Mouse (Mus musculus) layer of hippocampus, adult 18-20 months (tissue): Measurements from ENCODE around the gene Magi1. TPM values are rescaled to one million over a fixed set of nuclear protein-coding genes. Genes with fewer than 3 reads are reported as not detected.

Experiments
- DNase-seq, 2 experiments: peaks; one replicate each; pipeline ENCODE4 v3.0.0; 2022; ENCODE audit warnings: low spot score in 2 of 2
- total RNA-seq, 2 experiments: library from RNA; stranded (reverse); gene quantifications; 2 replicates each; pipeline ENCODE4 v1.2.3; 2021

The Magi1 gene
- total RNA-seq, 2 experiments from 2014 or later: 45.0 to 46.1 TPM

DNA sequence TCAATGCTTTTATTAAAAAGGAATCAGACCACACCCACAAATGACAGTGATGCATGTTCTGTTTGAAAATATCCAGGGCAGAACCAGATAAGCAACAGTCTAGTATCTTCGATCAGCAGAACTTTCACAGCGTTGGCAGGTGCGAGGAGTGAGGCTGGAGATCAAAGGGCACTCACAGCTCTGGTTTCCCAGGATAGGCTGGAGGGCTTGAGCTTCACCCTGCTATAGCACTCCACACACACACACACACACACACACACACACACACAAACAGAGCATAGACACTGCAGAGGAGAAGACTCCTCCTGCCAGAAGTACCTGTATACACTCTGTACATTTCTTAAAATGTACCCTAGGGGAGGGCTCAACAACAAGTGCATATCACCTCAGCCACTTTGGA is 214.3 kb downstream of the Magi1 start:
- no peak for DNase-seq

DNA sequence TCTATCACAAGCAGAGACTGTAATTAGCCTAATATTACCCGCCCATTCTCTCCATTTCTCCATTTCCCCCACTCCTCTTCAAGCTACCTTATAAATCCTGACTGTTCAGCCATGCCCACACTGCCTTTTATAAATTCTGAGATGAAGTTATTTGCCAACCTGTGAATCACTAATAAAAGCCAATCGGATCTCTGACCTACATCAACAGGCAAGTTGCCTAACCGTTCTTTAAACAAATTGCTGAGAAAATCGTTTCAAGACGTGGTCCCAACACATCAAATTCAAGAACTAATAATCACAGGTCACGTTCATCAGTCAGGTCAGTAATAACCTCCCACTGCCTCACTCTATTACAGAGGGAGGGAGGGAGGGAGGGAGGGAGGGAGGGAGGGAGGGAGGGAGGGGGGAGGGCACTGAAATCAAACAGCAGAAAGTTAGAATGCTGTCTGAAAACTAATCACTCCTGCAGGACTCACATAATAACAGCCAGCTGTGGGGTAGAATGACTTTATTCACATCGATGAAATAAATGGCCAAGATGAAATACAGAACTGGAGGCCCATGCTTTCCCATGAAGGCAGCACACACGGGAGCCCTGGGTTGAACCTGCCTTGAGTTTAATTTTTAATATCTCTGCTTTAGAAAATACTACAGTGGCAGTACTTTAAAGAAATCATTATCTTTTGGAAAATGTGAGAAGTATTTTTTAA is 215.8 kb downstream of the Magi1 start:
- DNase-seq: no peak

GRCm38 (mm10) chr6:94064832-94065231 is 218.9 kb downstream of the Magi1 start:
- no peak for DNase-seq

GRCm38 (mm10) chr6:94063542-94063941 is 220.2 kb downstream of the Magi1 start:
- DNase-seq: no peak

DNA sequence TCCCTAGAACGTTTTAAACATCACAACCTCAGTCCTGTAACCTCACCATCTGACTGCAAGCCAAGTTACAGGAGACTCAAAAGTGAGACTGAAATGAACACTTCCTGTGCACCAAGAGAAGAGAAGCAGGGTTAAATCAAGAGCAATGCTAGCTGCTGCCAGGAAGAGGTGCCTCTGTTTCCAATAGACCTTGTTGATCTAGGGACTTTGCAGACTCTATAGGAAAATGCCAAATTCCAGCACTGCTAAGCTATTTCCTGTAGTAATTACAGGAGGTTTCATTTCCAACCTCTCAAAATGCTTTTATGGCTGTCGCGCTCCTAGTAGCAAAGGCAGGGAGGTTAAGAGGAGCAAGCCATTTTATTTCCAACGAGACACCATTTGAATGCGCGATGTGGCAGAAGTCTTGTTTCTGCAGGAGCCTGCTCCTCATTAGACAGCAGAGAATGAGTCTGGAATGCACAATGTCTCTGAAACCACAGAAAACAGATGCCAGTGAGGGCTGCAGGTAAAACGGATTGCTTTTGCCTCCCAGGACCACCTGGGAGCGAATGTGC is 222.2 kb downstream of the Magi1 start:
- DNase-seq: no peak

DNA sequence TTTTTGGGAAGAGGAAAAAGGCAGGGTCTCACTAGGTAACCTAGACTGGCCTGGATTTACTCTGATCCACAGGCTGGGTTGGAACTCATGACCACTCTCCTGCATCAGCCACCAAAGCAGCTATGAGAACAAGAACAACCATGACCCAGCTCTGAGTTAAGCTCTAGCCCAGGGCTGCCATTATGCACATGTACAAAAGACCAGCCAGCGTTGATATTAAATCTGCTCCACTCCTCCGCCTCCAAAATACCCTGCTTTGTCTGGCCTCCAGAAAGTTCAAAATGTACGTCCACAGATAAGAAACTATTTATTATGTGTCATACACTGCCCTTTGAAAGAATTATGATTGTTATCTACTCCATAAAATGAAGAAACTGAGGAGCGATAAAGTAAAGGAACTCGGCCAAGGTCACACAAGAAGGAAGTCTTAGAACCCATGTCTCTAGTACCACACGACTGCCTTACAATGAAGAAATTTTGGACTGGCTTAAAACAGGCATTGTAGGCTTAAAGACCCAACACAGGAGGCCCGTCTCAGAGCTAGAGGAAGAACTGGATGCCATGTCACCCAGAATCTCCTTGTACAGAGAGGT is 223.0 kb downstream of the Magi1 start:
- no peak for DNase-seq

DNA sequence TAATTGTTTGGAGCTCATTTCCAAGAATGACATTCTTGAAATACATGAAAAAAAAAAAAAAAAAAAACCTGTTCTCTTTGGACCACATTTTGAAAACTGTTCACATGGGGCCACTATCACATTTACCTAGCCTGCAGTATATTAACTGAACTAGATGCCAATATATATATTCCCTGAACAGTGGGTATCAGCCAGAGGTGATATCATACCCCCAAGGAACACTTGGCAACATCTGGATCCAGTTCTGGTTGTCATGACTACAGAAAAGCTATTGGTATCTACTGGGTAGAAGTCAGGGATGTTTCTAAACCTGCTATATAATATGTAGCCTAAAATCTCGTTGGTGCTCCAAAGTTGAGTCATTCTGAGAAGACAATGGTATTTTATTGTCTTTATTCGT is 224.6 kb downstream of the Magi1 start:
- DNase-seq: no peak

GRCm38 (mm10) chr6:94053920-94054319 is 229.8 kb downstream of the Magi1 start:
- DNase-seq: peak; percentile 52 to 79

- DNase-seq: no peak
Observed at GRCm38 (mm10) chr6:94045180-94045579, 238.5 kb downstream of the Magi1 start.

- no peak for DNase-seq
Observed at GRCm38 (mm10) chr6:94043461-94043860, 240.3 kb downstream of the Magi1 start.

DNA sequence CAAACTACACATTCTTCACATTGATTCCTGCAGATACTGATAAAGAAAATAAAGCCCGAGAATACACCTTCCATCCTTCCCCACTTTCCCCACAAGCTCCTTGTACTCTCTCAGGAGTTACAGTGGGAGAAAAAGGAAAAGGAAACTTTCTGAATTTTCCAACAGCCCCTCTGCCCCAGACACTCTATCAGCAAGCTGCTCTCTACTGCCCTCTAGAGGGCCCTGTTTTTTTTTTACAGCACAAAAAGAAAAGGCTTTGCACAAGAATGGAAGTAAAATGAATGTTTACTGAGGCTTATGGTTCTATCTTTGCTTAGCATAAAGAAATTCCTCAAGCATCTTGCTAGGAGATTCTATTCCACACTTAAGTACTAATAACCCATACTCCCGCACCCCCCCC is 243.6 kb downstream of the Magi1 start:
- DNase-seq: peak in 1 of 2 experiments; percentile 56

DNA sequence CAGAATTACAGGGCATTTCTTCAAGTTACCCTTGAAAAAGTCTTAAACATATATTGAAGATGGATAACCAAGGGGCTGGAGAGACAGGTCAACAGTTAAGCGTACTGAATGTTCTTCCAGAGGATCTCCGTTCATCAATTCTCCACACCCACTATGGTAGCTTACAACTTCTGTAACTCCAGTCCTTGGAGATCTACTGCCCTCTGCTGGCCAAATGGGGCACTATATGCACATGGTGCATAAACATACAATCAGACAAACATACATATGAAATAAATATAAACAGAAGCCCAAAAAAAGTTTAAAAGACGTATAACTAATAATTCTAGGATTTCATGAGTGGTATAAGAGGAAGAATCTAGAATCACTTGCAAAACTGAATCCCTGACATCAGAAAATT is 244.8 kb downstream of the Magi1 start:
- DNase-seq: no peak

DNA sequence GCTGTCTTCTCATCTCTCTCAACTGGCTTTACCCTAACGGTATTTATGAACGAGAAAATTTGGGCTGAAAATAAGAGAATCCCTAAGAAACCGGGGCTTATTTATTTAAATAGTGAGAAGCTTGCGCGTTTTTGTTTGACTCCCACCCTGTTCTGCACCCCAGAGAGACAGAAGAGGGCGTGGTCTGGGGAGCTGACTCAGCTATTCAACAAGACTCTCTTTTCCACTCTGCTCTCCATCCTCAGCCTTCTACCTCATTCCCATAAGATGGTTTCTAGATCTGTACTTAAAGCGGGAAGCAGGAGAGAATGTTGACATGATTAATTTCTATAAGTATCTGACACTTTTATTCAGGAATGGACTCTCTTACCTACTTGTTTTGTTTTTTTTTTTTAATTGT is 247.2 kb downstream of the Magi1 start:
- DNase-seq: no peak

DNA sequence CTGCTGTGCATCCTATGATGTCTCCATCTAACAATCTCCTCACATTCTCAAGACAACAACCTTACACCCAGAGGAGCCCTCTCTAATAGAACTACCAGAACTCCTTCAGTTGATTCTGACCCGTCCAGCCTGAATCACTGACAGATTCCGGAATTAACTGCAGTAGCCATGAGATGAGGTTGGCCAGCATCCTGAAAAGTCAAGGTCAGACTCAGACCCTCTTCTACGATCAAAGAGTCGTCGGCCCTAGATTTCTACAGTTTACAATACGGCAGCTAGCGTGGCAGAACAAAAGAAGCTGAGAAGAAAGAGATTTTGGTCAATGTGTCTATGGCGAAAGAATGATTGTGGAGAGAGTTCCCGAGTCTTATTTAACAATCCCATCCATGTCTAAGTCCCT is 257.4 kb downstream of the Magi1 start:
- no peak for DNase-seq

GRCm38 (mm10) chr6:94022437-94022836 is 261.3 kb downstream of the Magi1 start:
- DNase-seq: no peak

DNA sequence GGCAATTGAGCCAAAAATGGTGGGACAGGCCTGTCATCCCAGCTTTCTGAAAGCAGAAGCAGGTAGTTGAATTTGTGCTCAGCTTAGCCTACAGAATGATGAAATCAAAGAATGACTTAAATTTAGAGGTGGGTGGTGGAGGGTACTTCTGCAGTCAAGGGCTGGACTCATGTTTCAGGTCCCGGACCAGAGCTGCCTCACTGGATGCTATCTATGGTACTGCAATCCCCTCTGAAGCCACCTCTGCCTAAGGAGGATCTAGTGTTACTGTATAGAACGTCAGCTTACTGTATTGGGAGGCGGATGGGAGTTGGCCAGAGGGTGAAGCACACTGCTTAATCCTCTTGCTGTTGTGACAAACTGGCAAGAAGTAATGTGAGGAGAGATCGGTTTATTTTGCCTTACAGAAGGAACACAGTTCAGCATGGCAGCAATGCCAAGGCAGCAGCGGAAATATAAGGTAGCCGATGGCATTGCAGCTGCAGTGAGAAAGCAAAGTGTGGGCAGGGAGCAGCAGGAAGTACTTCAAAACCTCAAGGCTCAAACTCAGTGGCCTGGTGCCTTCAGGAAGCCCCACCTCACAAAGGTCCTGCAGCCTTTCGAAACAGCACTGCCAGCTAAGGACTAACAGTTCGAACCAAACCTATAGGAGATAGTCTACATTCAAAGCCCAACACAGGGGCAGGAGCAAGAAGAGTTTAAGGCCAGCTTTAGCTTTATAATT is 262.3 kb downstream of the Magi1 start:
- no peak for DNase-seq

GRCm38 (mm10) chr6:94020566-94020965 is 263.2 kb downstream of the Magi1 start:
- DNase-seq: peak in 1 of 2 experiments; percentile 4

DNA sequence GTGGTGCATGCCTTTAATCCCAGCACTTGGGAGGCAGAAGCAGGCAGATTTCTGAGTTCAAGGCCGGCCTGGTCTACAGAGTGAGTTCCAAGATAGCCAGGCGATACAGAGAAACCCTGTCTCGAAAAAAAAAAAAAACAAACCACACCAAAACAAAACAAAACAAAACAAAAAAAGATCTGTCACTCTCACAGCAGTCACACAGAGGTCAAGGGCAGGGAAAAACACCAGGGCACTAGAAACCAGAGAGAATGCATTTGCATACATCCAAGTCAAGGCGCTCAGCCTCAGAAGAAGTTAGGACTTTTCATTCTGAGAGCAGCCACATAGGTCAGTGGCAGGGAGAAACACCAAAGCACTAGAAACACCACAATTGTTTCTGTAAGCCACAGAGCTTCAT is 263.8 kb downstream of the Magi1 start:
- DNase-seq: no peak

GRCm38 (mm10) chr6:94013761-94014160 is 270.0 kb downstream of the Magi1 start:
- DNase-seq: no peak

- DNase-seq: no peak
Observed at GRCm38 (mm10) chr6:94011947-94012346, 271.8 kb downstream of the Magi1 start.

DNA sequence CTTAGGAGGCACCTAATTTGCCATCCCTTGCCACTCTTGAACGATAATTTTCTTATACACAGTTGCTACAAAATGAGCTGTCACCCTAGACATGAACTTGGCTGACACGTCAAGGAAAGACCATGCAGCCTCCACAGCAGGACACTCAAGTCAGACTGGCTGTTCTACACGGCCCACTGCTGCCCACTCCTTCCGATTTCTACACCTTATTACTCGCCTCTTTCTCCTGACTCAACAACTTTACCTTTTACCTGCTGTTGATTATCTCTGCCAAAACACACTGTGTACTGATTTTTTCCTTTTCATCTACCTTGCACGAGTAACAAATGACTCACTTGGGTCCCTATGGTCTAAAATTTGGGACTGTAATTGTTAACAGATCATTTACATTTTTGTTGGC is 272.2 kb downstream of the Magi1 start:
- no peak for DNase-seq

GRCm38 (mm10) chr6:94008577-94008976 is 275.1 kb downstream of the Magi1 start:
- no peak for DNase-seq
